Mouse (Mus musculus) forebrain, embryonic 15.5 days (tissue): ENCODE measurements around the gene Celsr1. TPM values are rescaled to one million over a fixed set of nuclear protein-coding genes. Genes with fewer than 3 reads are reported as not detected.

Experiments
- ATAC-seq: fragments of 200-750 bp; cut with Nextera tagmentation; replicated peaks from 2 replicates; pipeline ENCODE4 v1.8.0; 2017; ENCODE audit warnings: mild to moderate bottlenecking, moderate TSS enrichment, moderate library complexity
- H3K27ac ChIP-seq: fragments of 300-500 bp; sonication (generic); replicated peaks from 2 replicates; pipeline ENCODE4 v1.5.1; 2015; ENCODE audit warnings: mild to moderate bottlenecking, inconsistent platforms
- H3K27me3 ChIP-seq: fragments of 300-500 bp; sonication (generic); 2 replicates; pipeline ENCODE4 v1.6.1; 2015; ENCODE audit warnings: inconsistent platforms
- H3K36me3 ChIP-seq: fragments of 300-500 bp; sonication (generic); 2 replicates; pipeline ENCODE4 v1.6.1; 2015; ENCODE audit warnings: mild to moderate bottlenecking, inconsistent platforms
- H3K4me1 ChIP-seq: fragments of 300-500 bp; sonication (generic); 2 replicates; pipeline ENCODE4 v1.6.1; 2015; ENCODE audit warnings: inconsistent platforms
- H3K4me2 ChIP-seq: fragments of 300-500 bp; sonication (generic); replicated peaks from 2 replicates; pipeline ENCODE4 v1.6.1; 2015; ENCODE audit warnings: mild to moderate bottlenecking, inconsistent platforms
- H3K4me3 ChIP-seq: fragments of 300-500 bp; sonication (generic); 2 replicates; pipeline ENCODE4 v1.5.1; 2015; ENCODE audit warnings: mild to moderate bottlenecking, inconsistent platforms
- H3K9ac ChIP-seq: fragments of 300-500 bp; sonication (generic); replicated peaks from 2 replicates; pipeline ENCODE4 v1.6.1; 2015; ENCODE audit warnings: mild to moderate bottlenecking, inconsistent platforms
- H3K9me3 ChIP-seq: fragments of 300-500 bp; sonication (generic); 2 replicates; pipeline ENCODE4 v1.6.1; 2016; ENCODE audit warnings: inconsistent platforms
- WGBS: fragments of 180-500 bp; shearing (Covaris S2); methylation state at CpG from one replicate; pipeline ENCODE4 v1.1.7; 2015; ENCODE audit warnings: mixed read lengths; 5-methylcytosine and 5-hydroxymethylcytosine counted together
- polyA plus RNA-seq: library from polyadenylated mRNA; unstranded; fragments of >200 nt; fragmentation: Nextera tagmentation; extraction: Ambion mirVana; gene quantifications from 2 replicates; pipeline ENCODE4 v1.2.1, GENCODE M21; 2015

Gene Celsr1
- polyA plus RNA-seq, 1 experiment from 2014 or later: 5.8 TPM

DNA sequence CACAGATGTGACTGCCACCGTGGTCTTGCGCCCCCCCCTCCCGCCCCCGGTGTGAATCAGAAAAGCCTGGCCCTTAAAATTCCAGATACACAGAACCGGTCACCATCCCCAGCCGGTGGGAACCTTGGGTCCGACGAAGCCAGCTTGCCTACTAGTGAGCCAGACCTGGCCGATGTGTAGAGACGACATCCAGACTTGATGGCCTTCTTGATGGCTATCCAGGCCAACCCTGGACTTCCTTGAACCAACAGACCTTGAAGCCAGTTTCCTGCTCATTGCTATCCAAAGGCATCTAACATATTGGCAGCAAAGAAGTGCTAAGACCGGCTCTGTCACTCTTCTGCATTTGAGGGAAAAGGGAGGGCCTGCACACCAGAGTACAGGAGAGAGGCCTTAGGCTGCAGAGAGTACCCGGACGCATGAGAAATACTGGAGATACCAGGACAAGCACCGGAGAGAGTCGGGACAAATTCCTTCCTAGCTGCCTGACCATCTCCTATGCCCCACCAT is 174.5 kb downstream of the Celsr1 start:
- H3K9ac ChIP-seq: peak overlapping the region; percentile 67
- peak overlapping the region; percentile 48 for H3K4me3 ChIP-seq
- H3K4me2 ChIP-seq: peak overlapping the region; percentile 57
- H3K27ac ChIP-seq: peak overlapping the region; percentile 68
- H3K9me3 ChIP-seq: no peaks in the 10 kb centered on the region
- WGBS: 8% methylated on average over 15 of the region's 15 CpGs
- H3K27me3 ChIP-seq: no peaks in the 10 kb centered on the region
- ATAC-seq: peak; percentile 36
- H3K36me3 ChIP-seq: peaks cover 11% of the 10 kb centered on the region; the same call in 1 of the 2 replicates
- peaks cover 27% of the 10 kb centered on the region for H3K4me1 ChIP-seq

DNA sequence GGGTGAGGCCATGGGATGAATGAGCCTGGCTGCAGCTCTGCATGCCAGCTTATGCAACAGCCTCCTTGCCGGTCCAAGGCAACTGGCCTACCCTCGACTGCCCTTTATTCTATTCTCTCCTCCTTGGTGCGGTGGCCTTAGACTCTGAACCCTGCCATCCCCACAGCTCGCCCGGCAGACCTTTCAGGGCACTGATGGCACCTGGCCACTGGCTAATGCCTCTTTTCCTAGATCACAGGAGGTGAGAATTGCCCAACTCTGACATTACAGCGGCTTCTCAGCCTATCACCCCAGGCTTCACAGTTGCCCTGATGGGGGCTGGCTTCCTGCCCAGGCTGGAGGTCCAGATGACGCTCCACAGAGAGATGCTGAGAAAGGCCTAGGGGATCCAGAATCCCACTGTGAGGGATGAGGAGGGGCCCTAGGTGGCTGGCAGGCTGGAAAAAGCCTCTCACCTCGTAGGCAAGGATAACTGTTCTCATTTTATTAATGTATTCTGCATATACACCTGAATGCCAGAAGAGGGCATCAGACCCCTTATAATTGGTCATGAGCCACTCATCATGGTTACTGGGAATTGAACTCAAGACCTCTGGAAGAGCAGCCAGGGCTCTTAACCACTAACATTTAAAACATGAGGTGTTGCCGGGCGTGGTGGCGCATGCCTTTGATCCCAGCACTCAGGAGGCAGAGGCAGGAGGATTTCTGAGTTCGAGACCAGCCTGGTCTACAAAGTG is 181.8 kb downstream of the Celsr1 start:
- no peak overlapping the region for H3K4me3 ChIP-seq
- H3K4me2 ChIP-seq: no peak overlapping the region
- H3K27ac ChIP-seq: no peak overlapping the region
- 73% methylated on average over 12 of the region's 12 CpGs for WGBS
- H3K36me3 ChIP-seq: no peaks in the 10 kb centered on the region
- H3K27me3 ChIP-seq: no peaks in the 10 kb centered on the region
- H3K9ac ChIP-seq: no peak overlapping the region
- no peaks in the 10 kb centered on the region for H3K4me1 ChIP-seq
- no peaks in the 10 kb centered on the region for H3K9me3 ChIP-seq
- no peak for ATAC-seq

Other genes with a start within 250 kb of the Celsr1 start
- gene Cdpf1, start 222.1 kb downstream of the Celsr1 start, polyA plus RNA-seq: 22.8 and 24.3 TPM in 2 replicates
- gene Pkdrej, start 212.0 kb downstream of the Celsr1 start, polyA plus RNA-seq: 0.04 and 0.06 TPM in 2 replicates
- 2.9 and 3.6 TPM in 2 replicates for gene Ttc38, start 201.5 kb downstream of the Celsr1 start, polyA plus RNA-seq
- gene Gtse1, start 174.0 kb downstream of the Celsr1 start, polyA plus RNA-seq: 14.6 and 15.7 TPM in 2 replicates
- 51.6 and 54.0 TPM in 2 replicates for gene Trmu, start 154.5 kb downstream of the Celsr1 start, polyA plus RNA-seq
- gene Gramd4, start 23.9 kb upstream of the Celsr1 start, polyA plus RNA-seq: 48.8 and 52.9 TPM in 2 replicates
- 21.7 and 23.5 TPM in 2 replicates for gene Cerk, start 152.4 kb upstream of the Celsr1 start, polyA plus RNA-seq
- 12.9 and 13.1 TPM in 2 replicates for gene Tbc1d22a, start 180.7 kb upstream of the Celsr1 start, polyA plus RNA-seq